Mouse (Mus musculus) C2C12 (cell line): Measurements from ENCODE around the gene Nudt1.

Source experiments
- CTCF ChIP-seq: IDR thresholded peaks from one replicate; pipeline ENCODE4 v1.5.1; 2011; ENCODE audit not compliant: control insufficient read depth, insufficient read depth, insufficient read length
- FOSL1 ChIP-seq: IDR thresholded peaks from one replicate; pipeline ENCODE4 v1.8.0; 2011; ENCODE audit warnings: mild to moderate bottlenecking, low read length; ENCODE audit not compliant: poor library complexity, insufficient read depth, severe bottlenecking
- MAX ChIP-seq: IDR thresholded peaks from one replicate; pipeline ENCODE4 v1.6.1; 2011; ENCODE audit warnings: mild to moderate bottlenecking, control low read depth

DNA sequence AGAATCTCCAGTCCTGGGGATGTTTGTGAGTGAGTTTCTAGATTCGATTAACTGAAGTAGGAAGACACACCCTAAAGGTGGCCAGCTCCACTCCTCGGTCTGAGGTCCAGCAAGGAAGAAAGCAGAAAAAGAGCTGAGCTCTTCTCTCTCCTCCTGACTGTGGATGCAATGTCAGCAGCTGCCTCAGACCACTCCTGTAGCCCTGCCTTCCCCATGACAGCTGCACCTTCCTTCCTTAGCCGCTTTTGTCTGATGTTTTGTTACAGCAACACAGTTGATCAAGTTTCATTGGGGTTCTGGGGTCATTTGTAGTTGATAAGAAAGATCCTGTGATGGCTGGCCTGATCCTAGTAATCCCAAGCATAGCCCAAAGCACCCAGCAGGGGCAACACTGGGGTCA is 36.0 kb downstream of the Nudt1 start:
- TF ChIP-seq CTCF (no peak), FOSL1 (no peak), MAX (no peak)
